Mouse (Mus musculus) kidney, adult 2 months (tissue): ENCODE data around the gene Hrasls5.

Source experiments
- CTCF ChIP-seq: fragments of 200-500 bp; conservative IDR thresholded peaks from 2 replicates; pipeline ENCODE4 v1.5.1; 2011; ENCODE audit warnings: low read depth, mild to moderate bottlenecking, control low read depth, low read length, moderate library complexity, mixed read lengths; ENCODE audit not compliant: insufficient read depth, insufficient read length
- POLR2A ChIP-seq: fragments of 200-500 bp; IDR thresholded peaks from one replicate; pipeline ENCODE4 v1.6.1; 2011; ENCODE audit warnings: low read depth, low read length, control low read depth

GRCm38 (mm10) chr19:7607690-7608201 is 4.6 kb upstream of the Hrasls5 start:
- TF ChIP-seq CTCF = no peak
- no peak for TF ChIP-seq POLR2A
